Mouse (Mus musculus): ENCODE results near the gene Med7. TPM values are rescaled to one million over a fixed set of nuclear protein-coding genes. Genes with fewer than 3 reads are reported as not detected.

Med7 gene
- polyA plus RNA-seq, 1 experiment = 50.9 TPM

DNA sequence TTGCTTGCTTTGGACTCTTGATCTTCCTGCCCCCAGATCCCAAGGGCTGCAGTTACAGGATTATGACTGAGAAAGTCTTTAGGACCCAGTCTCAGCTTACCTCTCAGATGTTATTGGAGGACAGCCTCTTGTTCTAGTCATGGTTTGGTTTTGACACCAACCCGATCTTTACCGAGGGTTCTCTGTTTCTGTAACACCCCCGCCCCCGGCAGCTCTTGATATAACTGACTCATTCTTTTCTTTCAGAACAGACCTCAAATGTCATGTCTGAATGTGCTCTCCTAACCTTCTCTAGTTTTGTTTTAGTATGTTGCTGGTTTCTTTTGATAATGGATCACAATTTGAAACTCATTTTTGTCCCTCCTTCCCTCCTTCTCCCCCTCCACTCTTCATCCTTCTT, 37.5 kb downstream of the Med7 start:
- H3K4me1 ChIP-seq (ENCODE audit: control insufficient read depth, insufficient read depth, low read length) = no peaks in the 10 kb centered on the region
- H3K4me3 ChIP-seq (ENCODE audit: insufficient read depth, low read length) = no peak overlapping the region
- H3K27ac ChIP-seq (ENCODE audit: insufficient read depth, low read length) = no peak overlapping the region
- TF ChIP-seq POLR2A (IDR thresholded peaks at IDR 0.05; ENCODE audit: low read depth, low read length) = no peak
- TF ChIP-seq CTCF (IDR thresholded peaks at IDR 0.05; ENCODE audit: borderline replicate concordance, insufficient read depth, low read length) = no peak

DNA sequence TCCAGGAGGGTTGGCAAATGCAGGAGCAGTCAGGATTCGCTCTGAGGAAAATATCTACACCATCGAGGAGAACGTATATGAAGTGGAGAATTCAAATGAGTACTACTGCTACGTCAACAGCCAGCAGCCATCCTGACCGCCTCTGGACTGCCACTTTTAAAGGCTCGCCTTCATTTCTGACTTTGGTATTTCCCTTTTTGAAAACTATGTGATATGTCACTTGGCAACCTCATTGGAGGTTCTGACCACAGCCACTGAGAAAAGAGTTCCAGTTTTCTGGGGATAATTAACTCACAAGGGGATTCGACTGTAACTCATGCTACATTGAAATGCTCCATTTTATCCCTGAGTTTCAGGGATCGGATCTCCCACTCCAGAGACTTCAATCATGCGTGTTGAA, 42.6 kb downstream of the Med7 start:
- H3K4me1 ChIP-seq (ENCODE audit: control insufficient read depth, insufficient read depth, low read length) = no peaks in the 10 kb centered on the region
- H3K27ac ChIP-seq (ENCODE audit: insufficient read depth, low read length) = no peak overlapping the region
- TF ChIP-seq POLR2A (IDR thresholded peaks at IDR 0.05; ENCODE audit: low read depth, low read length) (no peak), CTCF (IDR thresholded peaks at IDR 0.05; ENCODE audit: borderline replicate concordance, insufficient read depth, low read length) (no peak)
- no peak overlapping the region for H3K4me3 ChIP-seq (ENCODE audit: insufficient read depth, low read length)

GRCm38 (mm10) chr11:46480517-46480916, 43.8 kb downstream of the Med7 start:
- TF ChIP-seq CTCF (IDR thresholded peaks at IDR 0.05; ENCODE audit: borderline replicate concordance, insufficient read depth, low read length) (no peak), POLR2A (IDR thresholded peaks at IDR 0.05; ENCODE audit: low read depth, low read length) (no peak)
- no peak overlapping the region for H3K4me3 ChIP-seq (ENCODE audit: insufficient read depth, low read length)
- no peaks in the 10 kb centered on the region for H3K4me1 ChIP-seq (ENCODE audit: control insufficient read depth, insufficient read depth, low read length)
- H3K27ac ChIP-seq (ENCODE audit: insufficient read depth, low read length) = no peak overlapping the region

GRCm38 (mm10) chr11:46488231-46488630, 51.5 kb downstream of the Med7 start:
- TF ChIP-seq CTCF (IDR thresholded peaks at IDR 0.05; ENCODE audit: borderline replicate concordance, insufficient read depth, low read length) (no peak), POLR2A (IDR thresholded peaks at IDR 0.05; ENCODE audit: low read depth, low read length) (no peak)
- Histone ChIP-seq H3K27ac (ENCODE audit: insufficient read depth, low read length) (no peak overlapping the region), H3K4me3 (ENCODE audit: insufficient read depth, low read length) (no peak overlapping the region), H3K4me1 (ENCODE audit: control insufficient read depth, insufficient read depth, low read length) (no peaks in the 10 kb centered on the region)

- no peak overlapping the region for H3K4me3 ChIP-seq (ENCODE audit: insufficient read depth, low read length)
- H3K4me1 ChIP-seq (ENCODE audit: control insufficient read depth, insufficient read depth, low read length) = no peaks in the 10 kb centered on the region
- H3K27ac ChIP-seq (ENCODE audit: insufficient read depth, low read length) = no peak overlapping the region
- TF ChIP-seq CTCF (IDR thresholded peaks at IDR 0.05; ENCODE audit: borderline replicate concordance, insufficient read depth, low read length) (no peak), POLR2A (IDR thresholded peaks at IDR 0.05; ENCODE audit: low read depth, low read length) (no peak)
Measured at GRCm38 (mm10) chr11:46488650-46489049, 51.9 kb downstream of the Med7 start.

Other genes with a start within 250 kb of the Med7 start
- not detected in 2 replicates for gene Fndc9, start 201.4 kb upstream of the Med7 start, polyA plus RNA-seq (2011; ENCODE audit: insufficient read length, low read depth, missing spikeins)
- 0.92 and 1.0 TPM in 2 replicates for gene Cyfip2, start 124.1 kb upstream of the Med7 start, polyA plus RNA-seq (2011; ENCODE audit: insufficient read length, low read depth, missing spikeins)
- not detected in 2 replicates for gene Itk, start 47.4 kb upstream of the Med7 start, polyA plus RNA-seq (2011; ENCODE audit: insufficient read length, low read depth, missing spikeins)
- not detected in 2 replicates for gene Fam71b, start 40.4 kb upstream of the Med7 start, polyA plus RNA-seq (2011; ENCODE audit: insufficient read length, low read depth, missing spikeins)
- gene Havcr2, start 18.0 kb downstream of the Med7 start, polyA plus RNA-seq (2011; ENCODE audit: insufficient read length, low read depth, missing spikeins) = 0.44 and 1.9 TPM in 2 replicates
- gene Gm12169, start 87.3 kb downstream of the Med7 start, polyA plus RNA-seq (2011; ENCODE audit: insufficient read length, low read depth, missing spikeins) = not detected in 2 replicates
- not detected in 2 replicates for gene BC053393, start 134.6 kb downstream of the Med7 start, polyA plus RNA-seq (2011; ENCODE audit: insufficient read length, low read depth, missing spikeins)
- not detected in 2 replicates for gene Dppa1, start 192.3 kb downstream of the Med7 start, polyA plus RNA-seq (2011; ENCODE audit: insufficient read length, low read depth, missing spikeins)

Data from embryonic fibroblast, embryonic 13.5 days (primary cell).